In the genomic region with DNA sequence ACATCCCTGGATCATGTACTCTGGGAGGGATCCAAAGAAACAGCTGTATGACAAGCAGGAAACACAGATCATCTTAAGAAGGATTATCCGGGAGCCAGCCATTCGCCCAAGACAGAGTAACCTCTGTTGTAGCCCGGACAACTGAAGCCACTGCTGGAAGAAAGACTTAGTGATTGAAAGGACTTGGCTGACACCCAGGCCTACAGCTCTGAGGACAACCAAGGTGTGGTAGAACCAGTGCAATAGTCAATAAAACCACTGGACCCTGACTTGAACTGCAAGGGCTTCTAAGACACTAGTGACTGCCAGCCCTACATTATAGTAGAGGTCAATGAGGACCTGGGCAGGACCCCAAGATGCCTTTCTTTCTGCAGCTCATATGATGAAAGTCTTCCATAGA, we compare ENCODE assay signal across 28 mouse cellular contexts.
A peak's percentile ranks its signal among the peaks of the same experiment; 100 is the strongest.
DNase-seq lines count a peak whose midpoint lies in the region; ATAC-seq and TF ChIP-seq lines count a peak whose summit lies in the region.
"Had no signal": no experiment of that assay in that cellular context is flagged by ENCODE, and none has a peak within 500 bp of the region (broad histone marks: within the 10 kb centered on the region; RNA-seq: fewer than 3 reads in every experiment).

No protein-coding gene starts in this region.

- H3K9me3 ChIP-seq in limb, embryonic 15.5 days, result no peaks in the 10 kb centered on the region
- H3K9me3 ChIP-seq in limb, embryonic 10.5 days (replicated peaks), result no peaks in the 10 kb centered on the region
- no peaks in the 10 kb centered on the region for H3K9me3 ChIP-seq in embryonic facial prominence, embryonic 10.5 days
- no peaks in the 10 kb centered on the region for H3K9me3 ChIP-seq in liver, postnatal 0 days (ENCODE audit: low read length)
- H3K9me3 ChIP-seq: embryonic facial prominence, embryonic 13.5 days; forebrain, embryonic 10.5 days; forebrain, embryonic 15.5 days; heart, embryonic 12.5 days; midbrain, embryonic 10.5 days; neural tube, embryonic 12.5 days had no signal

- H3K27ac ChIP-seq in limb, embryonic 15.5 days, result 0 out of 2 replicates have a peak overlapping the region, but pooled peaks have one; percentile 74
- H3K27ac ChIP-seq in limb, embryonic 10.5 days, result no peak overlapping the region
- H3K27ac ChIP-seq in embryonic facial prominence, embryonic 10.5 days (replicated peaks), result peak overlapping the region; percentile 57
- no peak overlapping the region for H3K27ac ChIP-seq in liver, postnatal 0 days (ENCODE audit: low read depth)
- H3K27ac ChIP-seq: forebrain, embryonic 15.5 days; heart, adult 2 months; hindbrain, embryonic 14.5 days; layer of hippocampus, adult 2 months; liver, embryonic 14.5 days; midbrain, embryonic 10.5 days; neural tube, embryonic 12.5 days had no signal

- no peak for TF ChIP-seq CTCF in liver, postnatal 0 days (IDR thresholded peaks at IDR 0.05; ENCODE audit: low read depth)

- H3K4me1 ChIP-seq in limb, embryonic 15.5 days, result peaks cover 5% of the 10 kb centered on the region; the same call in 1 of the 2 replicates
- H3K4me1 ChIP-seq in limb, embryonic 10.5 days, result peaks cover 35% of the 10 kb centered on the region
- peaks cover 38% of the 10 kb centered on the region for H3K4me1 ChIP-seq in embryonic facial prominence, embryonic 10.5 days
- no peaks in the 10 kb centered on the region for H3K4me1 ChIP-seq in liver, postnatal 0 days (ENCODE audit: insufficient read depth)
- H3K4me1 ChIP-seq: forebrain, embryonic 15.5 days; heart, embryonic 12.5 days; neural tube, embryonic 12.5 days had no signal

- ATAC-seq in limb, embryonic 15.5 days (ENCODE audit: insufficient number of reproducible peaks, low FRiP score, low TSS enrichment, low read depth), result no peak
- no peak for ATAC-seq in frontal cortex, adult (ENCODE audit: low TSS enrichment)
- no peak for ATAC-seq in liver, postnatal 0 days
- ATAC-seq: CD4-positive, CD25-positive, alpha-beta regulatory T cell, adult 4 months; forebrain, embryonic 15.5 days; intestine, postnatal 0 days; lung, postnatal 0 days had no signal

- DNase-seq in limb, embryonic 10.5 days (ENCODE audit: low spot score), result no peak
- DNase-seq in embryonic facial prominence, embryonic 10.5 days (ENCODE audit: low spot score), result no peak
- peak; percentile 45 for DNase-seq in kidney, adult 9 months
- DNase-seq in large intestine, adult 2 months (ENCODE audit: low read depth, low spot score), result peak; percentile 31
- no peak for DNase-seq in liver, postnatal 0 days
- DNase-seq: cerebellum, adult 11 months; cerebellum, adult 9-10 months; heart, adult 2 months; left cerebral cortex, postnatal 4 days; liver; right cerebral cortex, adult 18-20 months; right cerebral cortex, postnatal 4 days; thymus, postnatal 4 days had no signal

- WGBS in limb, embryonic 15.5 days, result 75% methylated on average over 3 of the region's 3 CpGs
- 85% methylated on average over 3 of the region's 3 CpGs for WGBS in limb, embryonic 10.5 days
- 53% methylated on average over 3 of the region's 3 CpGs for WGBS in embryonic facial prominence, embryonic 10.5 days
- 32% methylated on average over 3 of the region's 3 CpGs for WGBS in large intestine, adult 2 months
- 85% methylated on average over 3 of the region's 3 CpGs for WGBS in liver, postnatal 0 days (ENCODE audit: insufficient replicate concordance)

- no peak overlapping the region for H3K4me2 ChIP-seq in limb, embryonic 15.5 days
- no peak overlapping the region for H3K4me2 ChIP-seq in liver, postnatal 0 days (ENCODE audit: low read depth, low read length)
- H3K4me2 ChIP-seq: embryonic facial prominence, embryonic 13.5 days; forebrain, embryonic 15.5 days; heart, embryonic 12.5 days; hindbrain, embryonic 14.5 days; neural tube, embryonic 12.5 days had no signal

- no peak overlapping the region for H3K4me3 ChIP-seq in limb, embryonic 15.5 days
- no peak overlapping the region for H3K4me3 ChIP-seq in limb, embryonic 10.5 days
- H3K4me3 ChIP-seq in embryonic facial prominence, embryonic 10.5 days, result no peak overlapping the region
- H3K4me3 ChIP-seq in liver, postnatal 0 days (ENCODE audit: low read depth, low read length), result no peak overlapping the region
- H3K4me3 ChIP-seq: embryonic facial prominence, embryonic 13.5 days; forebrain, embryonic 10.5 days; forebrain, embryonic 15.5 days; heart, adult 2 months; heart, embryonic 12.5 days; layer of hippocampus, adult 2 months; midbrain, embryonic 10.5 days; myocyte; neural tube, embryonic 12.5 days had no signal

- TF ChIP-seq EP300 in liver, postnatal 0 days (IDR thresholded peaks at IDR 0.05; ENCODE audit: low read depth), result no peak

- no peak overlapping the region for H3K9ac ChIP-seq in limb, embryonic 15.5 days
- H3K9ac ChIP-seq in liver, postnatal 0 days (replicated peaks), result no peak overlapping the region
- H3K9ac ChIP-seq: embryonic facial prominence, embryonic 13.5 days; forebrain, embryonic 15.5 days; heart, embryonic 12.5 days; hindbrain, embryonic 14.5 days; liver, embryonic 14.5 days; neural tube, embryonic 12.5 days had no signal

- H3K27me3 ChIP-seq in limb, embryonic 15.5 days, result no peaks in the 10 kb centered on the region
- H3K27me3 ChIP-seq in limb, embryonic 10.5 days (ENCODE audit: low read depth, poor library complexity, severe bottlenecking), result no peaks in the 10 kb centered on the region
- H3K27me3 ChIP-seq in embryonic facial prominence, embryonic 10.5 days (replicated peaks; ENCODE audit: low read depth, poor library complexity, severe bottlenecking), result no peaks in the 10 kb centered on the region
- H3K27me3 ChIP-seq in liver, postnatal 0 days (ENCODE audit: insufficient read depth, low read length), result no peaks in the 10 kb centered on the region
- H3K27me3 ChIP-seq: embryonic facial prominence, embryonic 13.5 days; forebrain, embryonic 15.5 days; heart, embryonic 12.5 days; neural tube, embryonic 12.5 days had no signal

- no peaks in the 10 kb centered on the region for H3K36me3 ChIP-seq in limb, embryonic 15.5 days
- H3K36me3 ChIP-seq in limb, embryonic 10.5 days, result no peaks in the 10 kb centered on the region
- H3K36me3 ChIP-seq in embryonic facial prominence, embryonic 10.5 days (replicated peaks), result no peaks in the 10 kb centered on the region
- H3K36me3 ChIP-seq in liver, postnatal 0 days (replicated peaks; ENCODE audit: insufficient read depth, low read length), result no peaks in the 10 kb centered on the region
- H3K36me3 ChIP-seq: embryonic facial prominence, embryonic 13.5 days; forebrain, embryonic 10.5 days; forebrain, embryonic 15.5 days; heart, embryonic 12.5 days; midbrain, embryonic 10.5 days; neural tube, embryonic 12.5 days had no signal

Comparison
In these comparisons a context has a peak if more than half of its experiments do, and no peak if none do; other contexts are left out.
1. H3K27ac ChIP-seq: peak in limb, embryonic 15.5 days (single experiment) and embryonic facial prominence, embryonic 10.5 days (single experiment); none in limb, embryonic 10.5 days (single experiment) and liver, postnatal 0 days (single experiment).
2. DNase-seq: peak in kidney, adult 9 months (single experiment) and large intestine, adult 2 months (single experiment); none in limb, embryonic 10.5 days (single experiment), embryonic facial prominence, embryonic 10.5 days (single experiment) and liver, postnatal 0 days (single experiment).